Mouse (Mus musculus) hindbrain, embryonic 14.5 days (tissue): ENCODE results near the gene H2-M9. TPM values are rescaled to one million over a fixed set of nuclear protein-coding genes. Genes with fewer than 3 reads are reported as not detected.

Experiments
- ATAC-seq: fragments of 200-750 bp; cut with Nextera tagmentation; 2 replicates; pipeline ENCODE4 v1.8.0; 2017; ENCODE audit warnings: moderate number of reproducible peaks, mild to moderate bottlenecking, moderate TSS enrichment, moderate library complexity; ENCODE audit not compliant: low FRiP score
- DNase-seq: peaks from one replicate; pipeline ENCODE4 v3.0.0-alpha.2; 2015; ENCODE audit warnings: low spot score
- H3K27ac ChIP-seq: fragments of 300-500 bp; sonication (generic); 2 replicates; pipeline ENCODE4 v1.5.1; 2014; ENCODE audit warnings: mild to moderate bottlenecking, moderate library complexity
- H3K27me3 ChIP-seq: fragments of 300-500 bp; sonication (generic); 2 replicates; pipeline ENCODE4 v1.6.1; 2014; ENCODE audit warnings: mild to moderate bottlenecking, low read length, mixed read lengths; ENCODE audit not compliant: control insufficient read depth, insufficient read depth
- H3K36me3 ChIP-seq: fragments of 300-500 bp; sonication (generic); replicated peaks from 2 replicates; pipeline ENCODE4 v1.6.1; 2014; ENCODE audit not compliant: control insufficient read depth, insufficient read depth
- H3K4me1 ChIP-seq: fragments of 300-500 bp; sonication (generic); replicated peaks from 2 replicates; pipeline ENCODE4 v1.6.1; 2014; ENCODE audit warnings: antibody characterized with exemption, low read length, mixed read lengths; ENCODE audit not compliant: control insufficient read depth, insufficient read depth
- H3K4me2 ChIP-seq: fragments of 300-500 bp; sonication (generic); replicated peaks from 2 replicates; pipeline ENCODE4 v1.6.1; 2014; ENCODE audit warnings: mild to moderate bottlenecking, moderate library complexity
- H3K4me3 ChIP-seq: fragments of 300-500 bp; sonication (generic); replicated peaks from 2 replicates; pipeline ENCODE4 v1.5.1; 2014; ENCODE audit warnings: mild to moderate bottlenecking, low read length
- H3K9ac ChIP-seq: fragments of 300-500 bp; sonication (generic); 2 replicates; pipeline ENCODE4 v1.6.1; 2014
- H3K9me3 ChIP-seq: fragments of 300-500 bp; sonication (generic); 2 replicates; pipeline ENCODE4 v1.6.1; 2016; ENCODE audit warnings: low read length; ENCODE audit not compliant: control insufficient read depth
- WGBS: fragments of 180-500 bp; shearing (Covaris S2); extraction: QIAGEN DNeasy Blood & Tissue Kit; methylation state at CpG from one replicate; pipeline ENCODE4 v1.1.7; 2014; 5-methylcytosine and 5-hydroxymethylcytosine counted together
- polyA plus RNA-seq: library from polyadenylated mRNA; unstranded; fragments of >200 nt; fragmentation: Nextera tagmentation; extraction: Ambion mirVana; gene quantifications from 2 replicates; pipeline ENCODE4 v1.2.1, GENCODE M21; 2014

H2-M9 gene
- not detected in 2 replicates for polyA plus RNA-seq

DNA sequence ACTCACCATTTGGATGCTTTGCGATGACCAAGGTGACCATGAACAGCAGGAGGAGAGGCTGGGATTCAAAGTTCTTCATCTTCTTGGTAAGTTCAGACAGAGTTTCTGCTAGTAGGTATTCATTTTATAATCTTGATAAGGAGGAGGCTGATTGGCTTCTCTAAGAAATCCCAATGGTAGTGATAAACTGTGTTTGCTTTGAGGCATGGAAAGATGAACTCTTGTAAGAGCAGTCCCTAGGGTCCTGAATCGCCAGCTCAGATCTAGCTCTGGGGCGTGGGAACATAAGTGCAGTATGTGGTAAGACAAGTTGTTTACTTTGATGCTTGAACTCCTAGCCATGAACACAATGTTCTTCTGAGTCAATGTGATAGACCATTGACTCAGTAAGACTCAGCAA is at the start of gene H2-M9:
TSS of gene H2-M9 (minus strand) at position 101 of the 400 bp plus-strand sequence.
- no peaks in the 10 kb centered on the region for H3K27me3 ChIP-seq
- DNase-seq: no peak
- H3K36me3 ChIP-seq: no peaks in the 10 kb centered on the region
- no peaks in the 10 kb centered on the region for H3K9me3 ChIP-seq
- no peak for ATAC-seq
- WGBS: 93% methylated on average over 3 of the region's 3 CpGs
- H3K4me3 ChIP-seq: no peak within 1 kb of the TSS
- no peak within 1 kb of the TSS for H3K27ac ChIP-seq
- no peak within 1 kb of the TSS for H3K4me2 ChIP-seq
- H3K9ac ChIP-seq: no peak within 1 kb of the TSS
- no peaks in the 10 kb centered on the region for H3K4me1 ChIP-seq

DNA sequence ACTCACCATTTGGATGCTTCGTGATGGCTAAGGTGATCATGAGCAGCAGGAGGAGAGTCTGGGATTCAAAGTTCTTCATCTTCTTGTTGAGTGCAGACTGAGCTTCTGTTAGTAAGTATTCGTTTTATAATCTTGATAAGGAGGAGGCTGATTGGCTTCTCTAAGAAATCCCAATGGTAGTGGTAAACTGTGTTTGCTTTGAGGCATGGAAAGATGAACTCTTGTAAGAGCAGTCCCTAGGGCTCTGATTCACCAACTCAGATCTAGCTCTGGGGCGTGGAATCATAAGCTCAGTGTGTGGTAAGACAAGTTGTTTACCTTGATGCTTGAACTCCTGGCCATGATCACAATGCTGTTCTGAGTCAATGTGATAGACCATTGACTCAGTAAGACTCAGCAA is 29.7 kb upstream of the H2-M9 start, which contains the start of gene H2-M1:
TSS of gene H2-M1 (minus strand) at position 101 of the 400 bp plus-strand sequence.
- ATAC-seq: no peak
- DNase-seq: no peak
- Histone ChIP-seq H3K4me1 (no peaks in the 10 kb centered on the region), H3K4me2 (no peak within 1 kb of the TSS), H3K9ac (no peak within 1 kb of the TSS), H3K27ac (no peak within 1 kb of the TSS), H3K27me3 (no peaks in the 10 kb centered on the region), H3K36me3 (no peaks in the 10 kb centered on the region), H3K4me3 (no peak within 1 kb of the TSS), H3K9me3 (no peaks in the 10 kb centered on the region)
- 76% methylated on average over 3 of the region's 3 CpGs for WGBS

Other genes with a start within 250 kb of the H2-M9 start
- gene H2-M10.4, start 180.3 kb downstream of the H2-M9 start, polyA plus RNA-seq: not detected in 2 replicates
- not detected in 2 replicates for gene H2-M11, start 95.6 kb downstream of the H2-M9 start, polyA plus RNA-seq
- gene H2-M1, start 29.6 kb upstream of the H2-M9 start, polyA plus RNA-seq: not detected in 2 replicates
- not detected in 2 replicates for gene H2-M10.5, start 130.2 kb upstream of the H2-M9 start, polyA plus RNA-seq
- gene H2-M10.6, start 169.5 kb upstream of the H2-M9 start, polyA plus RNA-seq: not detected in 2 replicates
- 35.0 and 39.8 TPM in 2 replicates for gene Trim26, start 194.5 kb upstream of the H2-M9 start, polyA plus RNA-seq
- 0.61 and 0.78 TPM in 2 replicates for gene Trim15, start 224.5 kb upstream of the H2-M9 start, polyA plus RNA-seq
- gene Trim10, start 226.9 kb upstream of the H2-M9 start, polyA plus RNA-seq: 0.88 and 2.1 TPM in 2 replicates
- not detected in 2 replicates for gene Trim40, start 247.5 kb upstream of the H2-M9 start, polyA plus RNA-seq